ENCODE assay signal across 10 mouse cellular contexts in the genomic region with DNA sequence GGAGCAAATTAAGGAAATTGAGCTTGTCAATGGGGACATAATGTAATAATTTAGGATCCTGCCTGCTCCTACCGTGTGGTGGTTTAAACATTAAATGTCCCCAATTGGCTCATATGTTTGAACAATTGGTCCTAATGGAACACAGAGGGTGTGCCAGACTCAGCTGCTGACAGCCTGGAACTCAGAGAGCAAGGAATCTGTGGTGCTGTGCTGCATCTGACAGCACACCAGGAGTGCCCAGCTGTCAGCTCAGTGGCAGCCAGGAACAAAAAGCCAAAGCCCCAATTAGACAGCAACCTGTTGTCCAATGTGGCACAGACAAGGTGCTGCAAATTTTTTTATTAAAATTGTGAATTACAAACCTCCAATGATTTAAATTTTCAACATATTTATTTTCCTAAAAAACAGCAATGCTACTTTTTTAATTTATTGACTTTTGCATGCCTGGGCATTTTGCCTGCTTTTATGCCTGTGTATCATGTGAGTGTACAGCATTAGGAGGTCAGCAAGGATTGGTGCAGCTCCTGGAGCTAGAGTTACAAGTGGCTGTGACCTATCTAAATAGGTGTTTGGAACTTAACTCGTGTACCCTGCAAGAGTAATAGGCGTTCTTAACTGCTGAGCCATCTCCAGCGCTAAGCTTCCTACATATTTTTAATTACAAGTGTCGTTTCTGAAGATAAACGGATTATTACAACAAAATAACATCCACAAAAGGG.
DNase-seq lines count a peak whose midpoint lies in the region; ATAC-seq and TF ChIP-seq lines count a peak whose summit lies in the region.
"Had no signal": no experiment of that assay in that cellular context is flagged by ENCODE, and none has a peak within 500 bp of the region (broad histone marks: within the 10 kb centered on the region; RNA-seq: fewer than 3 reads in every experiment).

No protein-coding gene starts in this region.

- H3K36me3 ChIP-seq in hindbrain, embryonic 16.5 days (ENCODE audit: control insufficient read depth, insufficient read depth, low read length): no peaks in the 10 kb centered on the region
- no peaks in the 10 kb centered on the region for H3K36me3 ChIP-seq in midbrain, embryonic 13.5 days
- H3K36me3 ChIP-seq: limb, embryonic 13.5 days had no signal

- H3K9ac ChIP-seq in hindbrain, embryonic 16.5 days (ENCODE audit: low read depth, low read length): no peak overlapping the region
- no peak overlapping the region for H3K9ac ChIP-seq in midbrain, embryonic 13.5 days (replicated peaks)
- H3K9ac ChIP-seq: limb, embryonic 13.5 days had no signal

- ATAC-seq in hindbrain, embryonic 16.5 days: peak; percentile 93
- ATAC-seq in midbrain, embryonic 13.5 days: peak; percentile 75
- ATAC-seq in megakaryocyte progenitor cell, adult 5-6 weeks (replicated peaks; ENCODE audit: poor library complexity): no peak

- no peak for TF ChIP-seq POLR2A in cerebellum, adult 2 months (IDR thresholded peaks at IDR 0.05; ENCODE audit: borderline replicate concordance, insufficient read depth, low read length)

- H3K4me3 ChIP-seq in cerebellum, adult 2 months (replicated peaks; ENCODE audit: insufficient read depth, low read depth, low read length): no peak overlapping the region
- no peak overlapping the region for H3K4me3 ChIP-seq in hindbrain, embryonic 16.5 days (ENCODE audit: low read length)
- no peak overlapping the region for H3K4me3 ChIP-seq in midbrain, embryonic 13.5 days (replicated peaks)
- H3K4me3 ChIP-seq: limb, embryonic 13.5 days had no signal

- H3K4me1 ChIP-seq in cerebellum, adult 2 months (ENCODE audit: control insufficient read depth, insufficient read depth, low read length): no peaks in the 10 kb centered on the region
- H3K4me1 ChIP-seq in hindbrain, embryonic 16.5 days (ENCODE audit: control insufficient read depth, insufficient read depth, low read depth, low read length): no peaks in the 10 kb centered on the region
- no peaks in the 10 kb centered on the region for H3K4me1 ChIP-seq in midbrain, embryonic 13.5 days (replicated peaks)

- H3K9me3 ChIP-seq in hindbrain, embryonic 16.5 days (ENCODE audit: control insufficient read depth, low read length): no peaks in the 10 kb centered on the region
- H3K9me3 ChIP-seq in midbrain, embryonic 13.5 days: no peaks in the 10 kb centered on the region
- H3K9me3 ChIP-seq: limb, embryonic 13.5 days had no signal

- 44% methylated on average over 6 of the region's 6 CpGs for WGBS in cerebellum, adult 2 months
- 60% methylated on average over 6 of the region's 6 CpGs for WGBS in hindbrain, embryonic 16.5 days
- WGBS in midbrain, embryonic 13.5 days: 69% methylated on average over 6 of the region's 6 CpGs

- DNase-seq in cerebellum, postnatal 10 days: peak; percentile 75 to 81
- no peak for DNase-seq in cerebellum, adult 2 months
- DNase-seq in brain, embryonic 18.5 days (ENCODE audit: low read depth, low spot score): peak; percentile 18
- DNase-seq in lung, postnatal 10 days: no peak
- no peak for DNase-seq in lung, adult 18-20 months
- DNase-seq: kidney, postnatal 10 days had no signal

- H3K27ac ChIP-seq in cerebellum, adult 2 months (ENCODE audit: insufficient read depth, low read length): no peak overlapping the region
- no peak overlapping the region for H3K27ac ChIP-seq in hindbrain, embryonic 16.5 days (ENCODE audit: low read depth, low read length)
- H3K27ac ChIP-seq in midbrain, embryonic 13.5 days: no peak overlapping the region
- H3K27ac ChIP-seq: limb, embryonic 13.5 days had no signal

- TF ChIP-seq CTCF in cerebellum, adult 2 months (IDR thresholded peaks at IDR 0.05; ENCODE audit: borderline replicate concordance, insufficient read depth, low read depth, low read length): no peak

- no peaks in the 10 kb centered on the region; the same call in 1 of the 2 replicates for H3K27me3 ChIP-seq in cerebellum, adult 2 months (ENCODE audit: control insufficient read depth, insufficient read depth, low read length)
- H3K27me3 ChIP-seq in hindbrain, embryonic 16.5 days (replicated peaks; ENCODE audit: control insufficient read depth, insufficient read depth, low read length): no peaks in the 10 kb centered on the region
- H3K27me3 ChIP-seq in midbrain, embryonic 13.5 days: no peaks in the 10 kb centered on the region
- H3K27me3 ChIP-seq: limb, embryonic 13.5 days had no signal

- no peak overlapping the region for H3K4me2 ChIP-seq in hindbrain, embryonic 16.5 days (ENCODE audit: low read length)
- H3K4me2 ChIP-seq in midbrain, embryonic 13.5 days (replicated peaks): no peak overlapping the region
- H3K4me2 ChIP-seq: limb, embryonic 13.5 days had no signal

Comparison
In these comparisons a context has a peak if more than half of its experiments do, and no peak if none do; other contexts are left out.
1. DNase-seq: peak in cerebellum, postnatal 10 days (2 of 2) and brain, embryonic 18.5 days (single experiment); none in cerebellum, adult 2 months (0 of 2), lung, postnatal 10 days (single experiment) and lung, adult 18-20 months (0 of 2).